In the genomic region with DNA sequence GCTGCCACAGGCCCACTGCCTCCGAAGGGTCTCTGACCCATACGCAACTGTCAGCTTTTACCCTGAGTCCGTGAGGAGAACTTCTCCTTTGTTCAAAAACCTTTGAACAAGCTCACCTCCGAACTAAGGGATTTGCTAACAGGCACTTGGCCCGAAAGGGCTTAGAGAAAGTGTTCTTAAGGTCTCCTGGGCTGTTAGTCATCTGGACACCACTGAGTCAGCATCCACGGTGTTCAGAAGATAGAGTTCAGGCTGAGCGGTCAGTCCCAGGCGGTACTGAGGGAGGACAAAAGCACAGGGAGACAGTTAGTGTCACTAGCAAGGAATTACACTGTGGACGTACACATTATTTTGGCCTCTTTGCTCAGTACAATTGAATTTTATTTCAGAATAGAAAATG, we compare ENCODE assay signal across 29 mouse cellular contexts. TPM values are rescaled to one million over a fixed set of nuclear protein-coding genes. Genes with fewer than 3 reads are reported as not detected.
DNase-seq lines count a peak whose midpoint lies in the region; ATAC-seq and TF ChIP-seq lines count a peak whose summit lies in the region.
"Had no signal": no experiment of that assay in that cellular context is flagged by ENCODE, and none has a peak within 500 bp of the region (broad histone marks: within the 10 kb centered on the region; RNA-seq: fewer than 3 reads in every experiment).

No protein-coding gene starts in this region.

- no peak overlapping the region for H3K4me3 ChIP-seq in gastrocnemius, adult 2 months
- H3K4me3 ChIP-seq in lung, embryonic 15.5 days: no peak overlapping the region
- H3K4me3 ChIP-seq: forebrain, embryonic 15.5 days; heart, adult 2 months; heart, embryonic 13.5 days; hindbrain, embryonic 12.5 days; layer of hippocampus, adult 2 months; limb, embryonic 13.5 days had no signal

- peak overlapping the region; percentile 73; the same call in 1 of the 2 replicates for H3K27ac ChIP-seq in gastrocnemius, adult 2 months
- H3K27ac ChIP-seq in lung, embryonic 15.5 days: peak overlapping the region; percentile 19
- H3K27ac ChIP-seq: forebrain, embryonic 15.5 days; heart, adult 2 months; heart, embryonic 13.5 days; hindbrain, embryonic 12.5 days; layer of hippocampus, adult 2 months; limb, embryonic 13.5 days; liver, embryonic 14.5 days had no signal

- peaks cover 4% of the 10 kb centered on the region; the same call in 1 of the 2 replicates for H3K4me1 ChIP-seq in lung, embryonic 15.5 days
- H3K4me1 ChIP-seq: forebrain, embryonic 15.5 days had no signal

- intact Hi-C loops in gastrocnemius, adult 2 months (cut with DNase I): no loop called here

- no peak for TF ChIP-seq CTCF in gastrocnemius, adult 2 months (IDR thresholded peaks at IDR 0.05)

- no peaks in the 10 kb centered on the region; the same call in 1 of the 2 replicates for H3K36me3 ChIP-seq in lung, embryonic 15.5 days

- no peak overlapping the region for H3K9ac ChIP-seq in lung, embryonic 15.5 days
- H3K9ac ChIP-seq: forebrain, embryonic 15.5 days; heart, embryonic 13.5 days; hindbrain, embryonic 12.5 days; limb, embryonic 13.5 days; liver, embryonic 14.5 days; lung, embryonic 14.5 days had no signal

- no peak overlapping the region for H3K4me2 ChIP-seq in lung, embryonic 15.5 days
- H3K4me2 ChIP-seq: forebrain, embryonic 15.5 days; heart, embryonic 13.5 days; hindbrain, embryonic 12.5 days; limb, embryonic 13.5 days; lung, embryonic 14.5 days; midbrain, embryonic 11.5 days had no signal

- no peak for ATAC-seq in lung, embryonic 15.5 days (ENCODE audit: borderline replicate concordance, extremely low read depth, low FRiP score, low TSS enrichment)
- ATAC-seq: forebrain, embryonic 15.5 days; intestine, postnatal 0 days had no signal

- 51% methylated on average over 9 of the region's 9 CpGs for WGBS in lung, embryonic 15.5 days

- no peak for DNase-seq in gastrocnemius, adult 2 months
- no peak for DNase-seq in gastrocnemius, adult 8-10 months (ENCODE audit: low spot score in 2 of 2)
- DNase-seq in lung, postnatal 25 days (ENCODE audit: low spot score): no peak
- peak; percentile 28 for DNase-seq in NIH3T3 (ENCODE audit: low read depth)
- no peak for DNase-seq in left cerebral cortex, adult 9 months (ENCODE audit: low spot score in 2 of 2)
- DNase-seq in cerebellum, adult 18-20 months: no peak
- DNase-seq: cerebellum, adult 11-12 months; cerebellum, postnatal 25 days; gastrocnemius, postnatal 25 days; heart, adult 2 months; heart, postnatal 14 days; kidney, postnatal 14 days; lung, embryonic 14.5 days had no signal

- no peaks in the 10 kb centered on the region for H3K27me3 ChIP-seq in lung, embryonic 15.5 days
- H3K27me3 ChIP-seq: forebrain, embryonic 15.5 days; heart, embryonic 13.5 days; hindbrain, embryonic 12.5 days; limb, embryonic 13.5 days had no signal

- no peaks in the 10 kb centered on the region for H3K9me3 ChIP-seq in lung, embryonic 15.5 days
- H3K9me3 ChIP-seq: forebrain, embryonic 15.5 days; heart, embryonic 13.5 days; hindbrain, embryonic 12.5 days; limb, embryonic 13.5 days had no signal

RNA-seq across cellular contexts. Expression of a gene that starts 24.5 kb away (rescaled TPM):
- not detected for total RNA-seq in gastrocnemius, adult 2 months (2021)
- total RNA-seq in gastrocnemius, adult 8-10 months (2022): not detected
- polyA plus RNA-seq in lung, embryonic 15.5 days (2015; fragmentation: Nextera tagmentation; extraction: Ambion mirVana): not detected in 2 replicates
- total RNA-seq: gastrocnemius, postnatal 25 days; heart, adult 2 months; heart, postnatal 14 days; layer of hippocampus, adult 2 months; layer of hippocampus, postnatal 25 days; left cerebral cortex, postnatal 10 days; midbrain, postnatal 0 days had no signal
- polyA plus RNA-seq: C2C12; forebrain, embryonic 15.5 days; heart, adult 2 months; heart, embryonic 13.5 days; hindbrain, embryonic 12.5 days; intestine, postnatal 0 days; limb, embryonic 13.5 days; liver, embryonic 14.5 days; lung, embryonic 14.5 days; midbrain, embryonic 11.5 days; midbrain, postnatal 0 days; neural tube, embryonic 14.5 days; spleen, adult 2 months; stomach, embryonic 14.5 days had no signal

RNA-seq across cellular contexts. Expression of a gene that starts 33.1 kb away (rescaled TPM):
- total RNA-seq in gastrocnemius, adult 2 months (2021): not detected
- under 1 TPM in 1 of 4 experiments, not detected in 3; 0.12 TPM for total RNA-seq in gastrocnemius, adult 8-10 months (2022)
- polyA plus RNA-seq in lung, embryonic 15.5 days (2015; fragmentation: Nextera tagmentation; extraction: Ambion mirVana): 0.06 and 0.09 TPM in 2 replicates
- total RNA-seq: gastrocnemius, postnatal 25 days; heart, adult 2 months; heart, postnatal 14 days; layer of hippocampus, adult 2 months; layer of hippocampus, postnatal 25 days; midbrain, postnatal 0 days had no signal
- polyA plus RNA-seq: heart, adult 2 months; hindbrain, embryonic 12.5 days; lung, embryonic 14.5 days; midbrain, embryonic 11.5 days; neural tube, embryonic 14.5 days; spleen, adult 2 months; stomach, embryonic 14.5 days had no signal

RNA-seq across cellular contexts. Expression of a gene that starts 35.9 kb away (rescaled TPM):
- total RNA-seq in gastrocnemius, adult 2 months (2021): under 1 TPM; 0.36 to 0.82 TPM
- total RNA-seq in gastrocnemius, adult 8-10 months (2022): 1 to 10 TPM in 1 of 4 experiments, under 1 TPM in 3; 0.77 to 1.0 (median 0.91) TPM
- not detected in 2 replicates for polyA plus RNA-seq in lung, embryonic 15.5 days (2015; fragmentation: Nextera tagmentation; extraction: Ambion mirVana)
- total RNA-seq: midbrain, postnatal 0 days had no signal
- polyA plus RNA-seq: C2C12; forebrain, embryonic 15.5 days; heart, adult 2 months; heart, embryonic 13.5 days; hindbrain, embryonic 12.5 days; intestine, postnatal 0 days; lung, embryonic 14.5 days; midbrain, embryonic 11.5 days; midbrain, postnatal 0 days; neural tube, embryonic 14.5 days; spleen, adult 2 months; stomach, embryonic 14.5 days had no signal

RNA-seq across cellular contexts. Expression of a gene that starts 35.9 kb away (rescaled TPM):
- total RNA-seq in gastrocnemius, adult 2 months (2021): not detected
- under 1 TPM in 1 of 4 experiments, not detected in 3; 0.45 TPM for total RNA-seq in gastrocnemius, adult 8-10 months (2022)
- 0.10 TPM in 1 of 2 replicates, not detected in the other for polyA plus RNA-seq in lung, embryonic 15.5 days (2015; fragmentation: Nextera tagmentation; extraction: Ambion mirVana)
- total RNA-seq: gastrocnemius, postnatal 25 days; heart, postnatal 14 days; layer of hippocampus, adult 2 months; layer of hippocampus, postnatal 25 days; left cerebral cortex, postnatal 10 days; midbrain, postnatal 0 days had no signal
- polyA plus RNA-seq: C2C12; forebrain, embryonic 15.5 days; heart, adult 2 months; heart, embryonic 13.5 days; hindbrain, embryonic 12.5 days; intestine, postnatal 0 days; lung, embryonic 14.5 days; midbrain, embryonic 11.5 days; midbrain, postnatal 0 days; spleen, adult 2 months had no signal

RNA-seq across cellular contexts. Expression of a gene that starts 36.0 kb away (rescaled TPM):
- total RNA-seq in gastrocnemius, adult 2 months (2021): 10 to 100 TPM; 38.4 to 52.0 TPM
- total RNA-seq in gastrocnemius, adult 8-10 months (2022): 10 to 100 TPM; 31.0 to 39.7 (median 36.9) TPM
- 20.3 and 26.0 TPM in 2 replicates for polyA plus RNA-seq in lung, embryonic 15.5 days (2015; fragmentation: Nextera tagmentation; extraction: Ambion mirVana)
